Mouse (Mus musculus): ENCODE measurements around the gene Pde4d.
"Not testable (repeated sequence)": the region's sequence is repeated elsewhere in the genome, so short reads cannot be mapped to it uniquely, and the experiment has no call there.

Pde4d gene

DNA sequence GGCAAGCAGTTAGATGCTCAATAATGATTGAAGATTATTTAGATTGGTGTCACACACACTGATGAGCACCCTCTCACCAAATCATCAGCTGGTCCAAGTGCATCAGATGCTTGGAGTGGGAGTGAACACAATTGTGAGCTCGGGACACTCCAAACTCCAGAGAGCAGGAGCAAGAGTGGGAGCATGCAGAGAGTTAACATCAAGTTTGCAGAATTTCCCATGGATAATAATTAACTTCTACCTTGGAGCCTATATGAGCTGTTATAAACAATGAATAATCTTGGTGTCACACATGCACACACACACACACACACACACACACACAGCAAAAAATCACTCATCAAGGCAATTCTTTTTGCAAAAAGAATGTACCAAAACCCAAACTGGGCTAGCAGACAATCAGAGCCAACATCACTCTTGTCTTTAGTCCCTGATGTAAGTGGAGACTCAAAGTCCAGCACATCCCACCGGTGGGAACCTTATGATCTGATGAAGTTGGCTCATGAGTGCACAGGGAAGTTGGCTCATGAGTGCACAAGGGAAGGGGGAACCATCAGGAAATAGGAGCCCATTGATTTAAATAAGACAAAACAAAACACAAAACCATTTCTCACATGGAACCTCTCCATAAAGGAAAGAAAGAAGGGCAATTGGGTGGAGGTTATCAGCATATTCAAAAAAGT, 1391.5 kb downstream of the Pde4d start:
- no peak for DNase-seq (ENCODE audit: low read depth in 1 of 2, low spot score in 2 of 2)

DNA sequence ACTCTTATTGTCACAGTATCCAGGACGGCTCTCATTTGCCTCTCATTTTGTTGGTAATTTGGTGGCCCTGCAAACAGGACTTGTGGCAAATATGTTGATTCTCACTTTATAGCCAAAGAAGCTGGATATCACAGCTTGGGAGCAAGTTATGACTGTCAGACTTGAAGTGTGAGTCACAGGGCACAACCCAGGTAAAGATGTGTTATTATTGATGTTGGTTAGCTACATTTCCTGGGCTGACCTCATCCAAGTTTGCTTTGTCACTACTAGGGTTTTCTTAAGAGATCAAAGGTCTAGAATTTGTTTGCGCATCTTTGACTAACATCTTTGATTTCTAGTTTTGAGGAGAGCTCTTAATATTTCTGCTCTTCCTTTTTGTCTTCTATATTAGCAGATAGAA, 1393.2 kb downstream of the Pde4d start:
- DNase-seq (ENCODE audit: low read depth in 1 of 2, low spot score in 2 of 2) = no peak

DNA sequence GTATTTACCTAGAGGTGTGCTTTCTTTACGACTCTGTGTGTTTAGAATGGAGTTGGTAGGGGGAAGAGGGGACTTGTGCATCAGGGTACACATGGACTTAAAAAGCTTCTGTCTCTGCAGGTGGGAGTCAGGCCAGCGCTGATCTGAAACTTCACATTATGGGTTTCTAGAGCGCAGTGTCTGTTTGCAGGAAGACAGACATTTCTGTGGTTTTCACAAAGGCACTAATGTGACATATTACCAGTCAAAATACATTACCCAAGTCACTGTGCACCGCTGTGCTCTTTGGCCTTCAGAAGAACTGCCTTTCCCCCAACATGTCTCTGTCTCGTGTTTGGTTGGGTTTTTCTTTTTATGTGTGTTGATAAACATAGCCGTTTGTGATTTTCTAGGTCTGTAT, 1395.1 kb downstream of the Pde4d start:
- no peak for DNase-seq (ENCODE audit: low read depth in 1 of 2, low spot score in 2 of 2)

DNA sequence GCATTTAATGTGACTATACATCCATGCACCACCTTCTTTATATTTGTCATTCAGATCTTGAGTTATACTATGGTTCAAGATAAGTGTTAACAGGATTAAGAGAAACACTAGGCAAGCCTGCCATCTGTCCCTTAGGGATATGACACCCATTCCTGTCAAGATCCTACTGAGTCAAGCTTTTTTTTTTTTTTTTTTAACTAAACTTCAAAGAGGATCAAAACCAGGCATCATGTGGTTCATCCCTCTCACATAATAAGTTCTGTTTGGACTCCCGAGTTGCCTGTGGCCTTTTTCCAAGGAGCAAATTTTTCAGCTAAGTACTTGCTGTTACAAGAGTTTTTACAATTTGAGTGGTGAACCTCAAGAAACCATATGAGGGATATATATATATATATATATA, 1414.1 kb downstream of the Pde4d start:
- DNase-seq (ENCODE audit: low read depth in 1 of 2, low spot score in 2 of 2) = no peak

DNA sequence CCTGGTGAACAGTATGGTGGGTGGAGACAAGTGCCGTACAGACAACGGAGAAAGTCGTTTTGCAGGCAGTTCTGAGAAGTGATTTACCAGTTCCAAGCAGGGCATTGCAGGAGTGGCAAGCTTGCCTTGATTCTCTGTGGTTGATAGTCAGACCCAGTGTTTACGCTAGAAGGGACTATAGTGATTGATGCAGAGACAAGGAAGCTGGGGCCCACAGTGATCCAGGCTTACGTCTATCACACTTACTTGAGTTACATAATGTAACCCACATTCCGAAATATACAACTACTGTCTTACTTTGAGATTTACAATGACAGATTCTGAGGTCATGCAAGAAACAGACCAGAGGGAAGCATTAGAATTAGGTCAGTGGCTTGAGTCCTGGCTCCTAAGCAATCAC, 1414.6 kb downstream of the Pde4d start:
- no peak for DNase-seq (ENCODE audit: low read depth in 1 of 2, low spot score in 2 of 2)

DNA sequence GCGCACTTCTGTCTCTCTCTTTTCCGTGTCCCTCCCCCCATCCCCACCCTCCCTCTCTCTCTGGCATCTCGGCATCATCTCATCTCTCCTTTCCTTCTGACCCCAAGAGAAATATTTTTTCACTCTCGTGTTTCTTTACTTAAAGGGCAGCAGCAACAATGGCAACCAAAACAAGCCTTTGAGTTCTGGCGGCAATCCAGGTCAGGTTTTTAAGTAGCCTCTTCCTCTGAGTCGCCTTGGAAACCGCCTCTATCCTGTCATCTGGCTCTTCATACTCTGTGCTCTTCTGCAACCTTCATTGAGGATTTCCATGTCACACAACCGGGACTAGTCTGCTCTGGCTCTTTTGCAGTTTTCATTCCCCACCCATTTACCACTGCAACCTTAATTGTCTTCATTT, 1430.6 kb downstream of the Pde4d start:
- DNase-seq (ENCODE audit: low read depth in 1 of 2, low spot score in 2 of 2) = no peak

DNA sequence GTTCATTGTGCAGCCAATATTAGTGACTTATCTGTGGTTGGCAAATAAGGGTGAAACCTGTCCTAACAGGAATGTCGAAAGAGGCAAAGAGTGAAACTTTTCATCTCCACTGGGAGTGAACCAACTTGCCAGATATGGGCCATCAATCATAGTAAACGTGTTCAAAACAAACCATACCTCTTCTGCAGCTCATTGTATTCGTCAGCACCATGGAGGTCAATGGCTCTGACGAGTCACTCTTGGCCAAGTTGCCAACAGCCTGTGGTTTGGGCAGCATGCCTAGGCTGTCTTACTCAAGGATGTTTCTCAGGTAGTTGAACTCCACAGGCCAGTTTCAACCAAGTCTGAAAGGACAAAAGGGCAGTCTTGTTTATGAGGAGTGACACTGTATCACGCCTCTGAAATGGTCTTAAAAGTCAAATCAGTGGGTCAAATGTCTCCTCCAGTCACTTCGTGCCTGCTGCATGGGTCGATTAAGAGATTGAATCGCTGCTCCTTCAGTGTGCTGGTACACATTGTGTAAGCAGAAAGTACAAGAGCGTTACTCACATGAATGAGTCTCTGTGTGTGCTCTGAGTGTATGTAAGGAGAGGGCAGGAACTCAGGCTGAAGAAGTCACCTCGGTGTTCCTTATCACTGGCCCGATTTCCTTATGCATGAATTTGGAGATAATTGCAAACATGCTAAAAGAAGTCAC, 1431.6 kb downstream of the Pde4d start:
- DNase-seq (ENCODE audit: low read depth in 1 of 2, low spot score in 2 of 2) = no peak

DNA sequence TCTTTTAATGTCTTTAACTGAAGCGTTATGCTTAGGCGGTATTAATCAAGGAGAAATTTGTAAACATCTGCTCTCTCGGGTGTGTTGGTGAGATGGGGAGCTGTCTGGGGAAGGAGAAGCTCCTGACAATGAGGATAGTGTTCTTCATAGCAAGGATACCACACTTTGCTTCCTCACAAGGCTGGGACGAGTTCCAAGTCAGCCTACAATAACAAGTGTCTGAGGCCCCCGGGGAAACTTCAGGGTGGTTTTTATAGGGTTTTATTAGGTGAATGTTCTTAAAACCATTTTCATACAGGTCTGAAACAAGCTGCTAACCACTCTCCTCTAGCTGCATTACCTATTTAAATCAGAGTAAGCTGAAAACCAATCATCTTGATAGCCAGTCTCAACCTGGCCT, 1433.9 kb downstream of the Pde4d start:
- DNase-seq (ENCODE audit: low read depth in 1 of 2, low spot score in 2 of 2) = no peak

DNA sequence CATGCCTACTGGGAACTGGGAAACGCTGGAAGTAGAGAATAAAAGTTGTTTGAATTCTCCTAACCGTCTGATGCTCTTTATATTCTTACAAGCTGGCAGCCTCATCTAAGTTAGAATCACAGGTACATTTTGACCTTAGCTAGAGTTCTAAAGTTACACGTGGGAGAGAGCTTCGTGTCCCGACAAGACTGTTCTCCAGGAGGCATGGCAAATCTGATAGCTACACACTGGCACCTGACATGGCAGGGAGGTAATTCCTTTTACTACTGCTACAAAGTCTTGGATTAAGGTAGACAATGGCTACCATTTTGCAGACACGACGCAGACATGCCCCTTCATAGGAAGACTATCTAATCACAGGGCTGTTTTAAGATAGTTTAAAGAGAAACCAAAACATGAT, 1435.1 kb downstream of the Pde4d start:
- DNase-seq (ENCODE audit: low read depth in 1 of 2, low spot score in 2 of 2) = no peak

DNA sequence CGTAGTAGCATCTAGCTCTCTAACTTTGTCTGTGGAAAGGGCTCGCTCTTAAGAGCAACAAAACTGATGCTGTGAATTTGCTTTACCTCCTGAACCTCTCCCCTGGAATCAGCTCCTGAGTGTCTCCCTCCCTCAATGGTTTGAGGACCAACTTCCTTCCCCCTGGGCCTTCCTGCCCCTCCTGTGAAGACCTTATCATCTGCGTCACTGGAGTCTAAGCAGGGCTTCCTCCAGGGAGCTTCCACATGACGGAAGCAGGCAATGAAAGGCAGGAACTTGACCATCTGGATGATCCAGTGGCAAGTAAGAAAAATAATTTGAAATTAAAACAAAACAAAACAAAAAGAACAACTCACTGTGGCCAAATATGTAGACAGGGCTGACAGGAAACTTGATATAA, 1438.5 kb downstream of the Pde4d start:
- DNase-seq (ENCODE audit: low read depth in 1 of 2, low spot score in 2 of 2) = no peak

DNA sequence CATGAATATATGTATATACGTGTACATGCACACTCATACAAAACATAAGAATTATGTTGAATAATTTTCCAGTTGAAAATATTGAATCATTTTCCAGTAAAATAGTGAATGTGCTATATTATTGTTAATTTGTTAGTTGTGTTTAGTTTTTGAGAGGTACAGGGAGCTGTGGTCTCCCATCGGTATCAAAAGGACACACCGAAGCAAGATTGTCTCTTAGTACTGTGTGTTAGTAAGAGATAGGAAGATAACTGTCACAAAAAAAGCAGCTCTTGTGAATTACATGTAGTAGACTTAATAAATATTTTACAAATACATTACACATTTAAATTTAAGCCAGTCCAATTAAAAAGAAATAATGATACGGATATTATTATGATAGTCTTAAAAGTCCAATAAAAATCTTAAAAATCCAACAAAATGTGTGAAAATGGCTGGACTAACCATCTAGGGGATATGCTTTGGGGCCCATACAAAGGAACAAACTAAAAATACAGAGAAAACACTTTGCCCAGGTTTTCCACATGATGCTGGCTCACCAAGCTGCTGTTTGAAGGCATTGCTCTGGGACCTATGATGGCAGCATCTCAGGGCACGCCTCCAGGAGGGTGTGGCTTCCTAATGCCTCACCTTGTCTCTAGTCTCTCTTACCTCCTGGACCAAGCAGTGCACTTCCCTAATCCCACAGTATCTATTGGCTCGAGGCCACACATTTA, 1441.6 kb downstream of the Pde4d start:
- no peak for DNase-seq (ENCODE audit: low read depth in 1 of 2, low spot score in 2 of 2)

DNA sequence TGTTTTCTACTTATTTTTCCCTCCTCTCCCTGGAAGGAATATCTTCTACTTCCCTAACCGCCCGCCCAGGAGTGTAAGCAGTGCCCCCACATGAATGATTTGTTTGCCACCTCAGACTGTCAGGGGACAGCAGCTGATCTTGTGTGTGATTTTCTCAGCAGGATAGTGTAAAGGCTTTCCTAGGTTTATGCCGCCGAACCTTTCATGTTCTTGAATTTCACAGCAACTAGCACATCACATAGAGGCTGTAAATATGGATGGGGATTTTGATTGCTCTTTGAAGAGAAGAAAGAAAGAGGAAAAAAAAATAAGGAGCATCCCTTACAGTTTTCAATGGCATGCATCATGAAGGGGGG, 1442.1 kb downstream of the Pde4d start:
- no peak for DNase-seq (ENCODE audit: low read depth in 1 of 2, low spot score in 2 of 2)

DNA sequence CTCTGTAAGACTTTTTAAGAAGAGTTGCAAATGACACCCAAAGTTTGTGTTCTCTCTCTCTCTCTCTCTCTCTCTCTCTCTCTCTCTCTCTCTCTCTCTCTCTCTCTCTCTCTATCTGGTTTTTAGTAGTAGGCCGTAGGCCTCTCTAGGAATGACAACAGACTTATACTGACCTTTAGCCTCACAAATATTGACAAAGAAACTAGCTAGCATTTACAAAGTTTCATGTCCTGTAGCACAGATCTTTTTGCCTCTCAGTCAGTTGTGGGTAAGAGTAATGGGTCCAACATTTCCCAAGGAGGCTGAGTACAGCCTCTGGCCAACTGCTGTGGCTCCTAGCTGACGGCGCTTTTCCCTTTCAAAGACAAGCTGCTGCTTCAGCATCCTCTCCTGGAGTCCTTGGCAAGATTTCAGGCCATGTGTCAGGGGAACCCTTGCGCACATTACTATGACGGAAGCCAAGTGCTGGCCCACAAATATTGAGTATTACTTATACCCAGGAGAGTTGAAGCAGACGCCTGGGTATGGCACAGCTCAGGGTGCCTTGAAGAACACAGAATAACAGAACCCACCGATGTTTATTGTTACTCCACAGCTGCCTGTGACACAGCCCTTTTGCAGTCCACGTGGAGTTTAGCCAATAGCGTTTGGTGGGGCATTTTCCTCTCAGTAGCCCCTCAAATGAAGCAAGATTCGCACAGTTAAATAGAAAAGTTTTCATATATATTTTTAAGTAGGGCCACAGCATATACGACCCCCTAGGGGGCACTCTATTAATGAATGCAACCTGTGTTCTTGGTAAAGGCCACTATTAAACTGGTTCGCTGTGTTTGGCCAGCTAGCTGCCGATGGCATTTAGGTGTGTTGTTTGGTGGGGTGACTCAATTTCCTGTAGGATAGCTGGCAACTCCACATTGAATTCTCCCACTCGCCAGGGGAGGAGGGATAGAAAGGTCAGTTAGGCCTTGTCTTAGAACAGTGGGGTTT, 1450.0 kb downstream of the Pde4d start:
- no peak for DNase-seq (ENCODE audit: low read depth in 1 of 2, low spot score in 2 of 2)

DNA sequence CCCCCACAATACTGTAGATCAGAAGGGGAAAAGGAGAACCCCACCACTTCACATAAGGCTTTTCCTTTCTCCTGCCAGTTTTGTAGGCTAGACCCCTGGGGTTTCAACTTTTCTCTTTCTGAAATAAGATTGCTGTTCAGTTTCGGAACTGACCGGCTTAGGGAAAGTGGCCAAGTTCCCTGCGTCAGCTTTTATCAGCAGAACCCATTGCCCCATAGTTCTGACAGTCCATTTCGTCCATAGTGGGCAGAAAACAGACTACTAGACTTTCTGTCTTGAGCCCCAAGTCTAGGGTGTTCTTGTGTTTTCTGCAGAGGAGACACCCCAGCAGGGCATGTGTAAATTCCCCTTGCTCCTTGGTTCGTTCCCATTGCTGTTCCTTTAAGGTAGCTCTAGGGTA, 1452.1 kb downstream of the Pde4d start:
- DNase-seq (ENCODE audit: low read depth in 1 of 2, low spot score in 2 of 2) = no peak

DNA sequence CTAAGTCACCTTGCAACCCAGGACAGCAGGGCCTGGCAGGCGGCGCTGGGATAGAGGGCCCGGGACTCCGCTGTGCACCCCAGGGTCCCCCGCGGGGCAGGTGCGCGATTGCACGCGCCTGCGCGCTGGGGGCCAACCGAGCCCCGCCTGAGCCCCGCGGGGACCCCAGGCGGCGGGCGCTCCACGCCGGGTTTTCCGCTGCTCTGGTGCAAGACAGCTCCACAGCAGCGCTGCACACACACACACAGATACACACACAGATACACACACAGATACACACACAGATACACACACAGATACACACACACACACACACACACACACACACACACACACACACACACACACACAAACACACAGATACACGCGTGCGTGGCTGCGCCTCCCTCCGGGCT, 1452.7 kb downstream of the Pde4d start:
- DNase-seq (ENCODE audit: low read depth in 1 of 2, low spot score in 2 of 2) = not testable (repeated sequence)

DNA sequence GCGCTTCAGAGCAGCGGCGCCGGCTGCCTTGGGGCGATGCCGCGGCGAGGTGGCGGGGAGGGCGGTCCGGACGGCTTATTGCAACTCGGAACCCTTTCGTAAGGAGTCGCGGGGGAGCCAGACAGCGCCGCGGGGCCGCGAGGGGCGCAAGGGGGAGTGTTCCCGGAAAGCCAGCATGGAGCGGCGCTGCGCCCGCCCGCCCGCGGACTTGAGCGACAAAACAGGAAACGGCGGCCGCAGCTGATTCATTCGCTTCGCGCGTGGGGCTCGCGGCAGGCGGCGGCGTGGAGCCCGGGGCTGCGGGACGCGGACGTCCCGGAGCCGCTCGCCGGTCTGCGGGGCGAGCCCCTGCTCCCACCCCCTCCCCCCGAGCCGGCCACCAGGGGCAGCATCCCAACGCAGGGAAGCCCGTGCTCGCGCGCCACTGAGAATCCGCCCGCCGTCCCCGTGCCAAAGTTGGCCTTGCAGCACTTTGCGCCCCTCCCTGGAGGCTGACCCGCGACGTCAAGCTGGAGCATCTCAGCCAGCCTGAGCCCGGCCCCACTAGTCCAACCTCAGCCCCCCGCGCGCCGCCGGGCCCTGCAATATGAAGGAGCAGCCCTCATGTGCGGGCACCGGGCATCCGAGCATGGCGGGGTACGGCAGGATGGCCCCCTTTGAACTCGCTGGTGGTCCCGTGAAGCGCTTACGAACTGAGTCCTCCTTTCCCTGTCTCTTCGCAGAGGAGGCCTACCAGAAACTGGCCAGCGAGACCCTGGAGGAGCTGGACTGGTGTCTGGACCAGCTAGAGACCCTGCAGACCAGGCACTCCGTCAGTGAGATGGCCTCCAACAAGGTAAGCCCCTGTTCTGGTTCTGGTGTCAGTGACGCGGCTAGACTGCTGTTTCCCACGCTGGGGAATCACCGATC, 1453.4 kb downstream of the Pde4d start:
- DNase-seq (ENCODE audit: low read depth in 1 of 2, low spot score in 2 of 2) = peak; percentile 21 to 45

DNA sequence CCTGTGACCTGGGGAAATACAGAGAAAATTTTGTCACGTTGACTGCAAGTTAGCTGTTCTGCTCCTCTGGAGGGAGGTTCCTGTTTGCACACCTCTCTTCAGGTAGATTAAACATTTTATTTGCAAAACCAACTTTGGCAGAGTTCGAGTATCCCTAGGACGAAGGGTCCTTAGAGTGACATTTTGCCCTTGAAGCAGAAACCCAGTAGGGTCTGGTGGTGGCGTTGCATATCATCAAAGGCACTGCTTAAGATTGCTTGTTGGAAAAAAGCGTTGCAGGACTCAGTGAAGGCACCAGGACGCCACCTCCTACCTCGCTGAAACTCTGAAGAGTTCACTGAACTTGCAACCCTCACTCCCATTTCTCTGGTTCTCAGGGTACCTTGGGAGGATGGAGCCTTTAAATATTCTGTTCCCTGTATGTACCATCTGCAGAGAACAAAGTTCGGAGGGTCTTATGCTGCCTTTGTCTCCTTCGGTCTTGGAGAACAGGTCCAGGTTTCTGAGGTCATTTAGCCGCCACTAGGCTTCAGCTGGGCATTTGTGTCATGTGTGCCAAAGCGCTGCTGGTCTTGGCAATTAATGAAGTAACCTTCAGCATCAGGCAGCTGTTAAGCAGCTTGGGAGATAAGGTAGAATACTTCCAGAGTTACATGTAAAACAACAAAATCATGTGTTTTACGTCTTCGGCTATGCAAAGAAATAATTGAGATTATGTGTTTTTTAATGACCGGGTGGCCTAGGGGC, 1454.2 kb downstream of the Pde4d start:
- no peak for DNase-seq (ENCODE audit: low read depth in 1 of 2, low spot score in 2 of 2)

DNA sequence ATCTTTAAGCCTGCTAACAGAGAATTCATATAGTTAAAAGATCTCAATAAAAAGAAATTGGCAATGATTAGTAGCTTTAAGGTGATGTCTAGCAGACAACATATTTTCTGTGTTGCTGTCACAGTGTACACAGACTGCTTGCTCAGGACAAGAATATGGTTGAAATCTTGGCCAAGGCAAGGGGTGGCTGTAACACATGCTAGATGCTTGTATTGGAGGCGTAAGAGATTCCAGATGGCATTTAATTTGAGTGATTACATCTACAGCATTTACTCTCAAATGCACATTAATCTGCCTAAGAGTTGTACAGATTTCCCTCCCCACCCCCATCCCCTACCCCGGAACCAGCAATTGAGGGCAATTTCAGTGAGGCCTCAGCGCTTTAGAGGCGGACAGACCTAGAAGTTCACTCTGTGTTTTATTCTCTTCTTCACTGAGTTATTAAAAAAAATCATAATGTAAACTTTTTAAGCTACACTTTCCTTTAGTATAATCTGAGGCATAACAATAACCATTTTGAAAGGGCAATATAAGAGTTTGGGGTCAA, 1456.7 kb downstream of the Pde4d start:
- DNase-seq (ENCODE audit: low read depth in 1 of 2, low spot score in 2 of 2) = no peak

DNA sequence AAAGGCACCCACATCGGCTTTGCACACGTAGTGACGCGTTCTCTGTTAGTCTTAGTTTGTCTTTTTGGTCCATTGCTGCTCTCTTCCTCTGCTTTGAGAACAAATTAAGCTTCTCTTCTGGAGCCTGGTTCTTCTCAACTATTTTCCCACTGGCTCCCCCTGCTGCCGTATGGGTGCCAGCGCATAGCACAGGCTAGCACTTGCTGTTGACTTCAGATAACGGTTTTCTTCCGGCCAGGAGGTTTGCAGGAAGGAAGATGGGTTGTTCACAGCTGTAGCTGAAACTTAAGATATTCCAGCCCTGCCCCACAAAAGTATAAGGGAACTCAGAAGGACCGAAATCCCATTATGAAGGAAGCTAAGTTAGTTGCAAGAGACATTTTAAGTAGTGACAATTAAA, 1457.9 kb downstream of the Pde4d start:
- DNase-seq (ENCODE audit: low read depth in 1 of 2, low spot score in 2 of 2) = peak in 1 of 2 experiments; percentile 26

Data from monocyte, adult 2 months (primary cell).